28 mouse cellular contexts compared by ENCODE assay signal in the genomic region with DNA sequence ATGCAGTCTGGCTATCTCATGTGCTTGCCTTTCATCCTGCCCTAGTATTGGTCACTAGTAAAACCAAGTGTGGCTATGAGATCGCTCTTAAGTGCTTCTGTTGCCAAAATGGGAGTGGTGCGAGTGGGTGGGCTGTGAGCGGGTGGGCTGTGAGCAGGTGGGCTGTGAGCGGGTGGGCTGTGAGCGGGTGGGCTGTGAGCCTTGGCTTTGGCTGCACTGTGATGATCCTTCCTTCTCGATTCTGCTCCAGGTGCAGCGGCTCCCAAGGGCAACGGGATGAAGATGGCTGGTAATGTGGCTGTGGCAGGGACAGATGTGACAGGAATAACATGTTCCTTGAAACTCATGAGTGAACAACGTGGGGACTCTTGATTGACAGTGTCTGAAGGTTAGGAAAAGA.
A peak's percentile ranks its signal among the peaks of the same experiment; 100 is the strongest.
DNase-seq lines count a peak whose midpoint lies in the region; ATAC-seq and TF ChIP-seq lines count a peak whose summit lies in the region.
"Had no signal": no experiment of that assay in that cellular context is flagged by ENCODE, and none has a peak within 500 bp of the region (broad histone marks: within the 10 kb centered on the region; RNA-seq: fewer than 3 reads in every experiment).

No protein-coding gene starts in this region.

- no peak overlapping the region for H3K4me2 ChIP-seq in hindbrain, postnatal 0 days (ENCODE audit: low read depth, low read length)
- no peak overlapping the region for H3K4me2 ChIP-seq in hindbrain, embryonic 12.5 days (replicated peaks)
- H3K4me2 ChIP-seq in forebrain, embryonic 14.5 days (ENCODE audit: low read length) = peak overlapping the region; percentile 35
- peak overlapping the region; percentile 52; the same call in 1 of the 2 replicates for H3K4me2 ChIP-seq in midbrain, embryonic 15.5 days
- no peak overlapping the region for H3K4me2 ChIP-seq in kidney, embryonic 16.5 days (replicated peaks; ENCODE audit: low read depth, low read length)
- H3K4me2 ChIP-seq: liver, embryonic 12.5 days had no signal

- no peak overlapping the region for H3K4me3 ChIP-seq in hindbrain, postnatal 0 days (ENCODE audit: low read length)
- H3K4me3 ChIP-seq in hindbrain, embryonic 12.5 days = no peak overlapping the region
- H3K4me3 ChIP-seq in forebrain, embryonic 10.5 days = no peak overlapping the region
- H3K4me3 ChIP-seq in forebrain, embryonic 14.5 days (ENCODE audit: low read depth, low read length) = no peak overlapping the region
- no peak overlapping the region for H3K4me3 ChIP-seq in midbrain, embryonic 15.5 days
- no peak overlapping the region for H3K4me3 ChIP-seq in kidney, embryonic 16.5 days (ENCODE audit: low read length)
- H3K4me3 ChIP-seq: embryonic facial prominence, embryonic 13.5 days; heart, adult 2 months; limb, embryonic 13.5 days; liver, embryonic 12.5 days; neural tube, embryonic 15.5 days; stomach, embryonic 15.5 days had no signal

- H3K4me1 ChIP-seq in hindbrain, postnatal 0 days (ENCODE audit: insufficient read depth, low read length) = peaks cover 11% of the 10 kb centered on the region
- H3K4me1 ChIP-seq in hindbrain, embryonic 12.5 days = peaks cover 16% of the 10 kb centered on the region
- H3K4me1 ChIP-seq in forebrain, embryonic 10.5 days = peaks cover 27% of the 10 kb centered on the region
- peaks cover 17% of the 10 kb centered on the region for H3K4me1 ChIP-seq in forebrain, embryonic 14.5 days (ENCODE audit: control insufficient read depth, insufficient read depth, low read length)
- peaks cover 24% of the 10 kb centered on the region for H3K4me1 ChIP-seq in midbrain, embryonic 15.5 days
- H3K4me1 ChIP-seq in kidney, embryonic 16.5 days (ENCODE audit: insufficient read depth, low read length) = peaks cover 13% of the 10 kb centered on the region; the same call in 1 of the 2 replicates
- H3K4me1 ChIP-seq: liver, embryonic 12.5 days had no signal

- H3K36me3 ChIP-seq in hindbrain, postnatal 0 days (ENCODE audit: insufficient read depth, low read length) = no peaks in the 10 kb centered on the region
- no peaks in the 10 kb centered on the region for H3K36me3 ChIP-seq in hindbrain, embryonic 12.5 days
- no peaks in the 10 kb centered on the region for H3K36me3 ChIP-seq in forebrain, embryonic 10.5 days (replicated peaks)
- H3K36me3 ChIP-seq in forebrain, embryonic 14.5 days (ENCODE audit: control insufficient read depth, insufficient read depth, low read length) = no peaks in the 10 kb centered on the region
- H3K36me3 ChIP-seq in midbrain, embryonic 15.5 days (replicated peaks) = no peaks in the 10 kb centered on the region
- no peaks in the 10 kb centered on the region for H3K36me3 ChIP-seq in kidney, embryonic 16.5 days (ENCODE audit: insufficient read depth, low read length)
- H3K36me3 ChIP-seq: embryonic facial prominence, embryonic 13.5 days; G1E; limb, embryonic 13.5 days; liver, embryonic 12.5 days; neural tube, embryonic 15.5 days; stomach, embryonic 15.5 days had no signal

- H3K27me3 ChIP-seq in hindbrain, postnatal 0 days (ENCODE audit: insufficient read depth, low read length) = no peaks in the 10 kb centered on the region
- H3K27me3 ChIP-seq in hindbrain, embryonic 12.5 days = no peaks in the 10 kb centered on the region
- no peaks in the 10 kb centered on the region for H3K27me3 ChIP-seq in forebrain, embryonic 10.5 days (ENCODE audit: poor library complexity, severe bottlenecking)
- H3K27me3 ChIP-seq in forebrain, embryonic 14.5 days (replicated peaks; ENCODE audit: control insufficient read depth, insufficient read depth, low read length) = no peaks in the 10 kb centered on the region
- no peaks in the 10 kb centered on the region for H3K27me3 ChIP-seq in midbrain, embryonic 15.5 days (replicated peaks)
- no peaks in the 10 kb centered on the region for H3K27me3 ChIP-seq in kidney, embryonic 16.5 days (ENCODE audit: insufficient read depth, low read length)
- H3K27me3 ChIP-seq: CH12.LX; embryonic facial prominence, embryonic 13.5 days; limb, embryonic 13.5 days; liver, embryonic 12.5 days; neural tube, embryonic 15.5 days; Patski; stomach, embryonic 15.5 days had no signal

- 78% methylated on average over 9 of the region's 9 CpGs for WGBS in hindbrain, postnatal 0 days
- 80% methylated on average over 9 of the region's 9 CpGs for WGBS in hindbrain, embryonic 12.5 days
- WGBS in forebrain, embryonic 10.5 days = 92% methylated on average over 9 of the region's 9 CpGs
- WGBS in forebrain, embryonic 14.5 days = 65% methylated on average over 9 of the region's 9 CpGs
- 74% methylated on average over 9 of the region's 9 CpGs for WGBS in midbrain, embryonic 15.5 days
- 87% methylated on average over 9 of the region's 9 CpGs for WGBS in kidney, embryonic 16.5 days

- no peak overlapping the region for H3K9ac ChIP-seq in hindbrain, postnatal 0 days (replicated peaks; ENCODE audit: low read length)
- H3K9ac ChIP-seq in hindbrain, embryonic 12.5 days = no peak overlapping the region
- no peak overlapping the region for H3K9ac ChIP-seq in forebrain, embryonic 14.5 days (ENCODE audit: low read length)
- H3K9ac ChIP-seq in midbrain, embryonic 15.5 days = no peak overlapping the region
- H3K9ac ChIP-seq in kidney, embryonic 16.5 days (replicated peaks; ENCODE audit: low read length) = no peak overlapping the region
- H3K9ac ChIP-seq: embryonic facial prominence, embryonic 13.5 days; limb, embryonic 13.5 days; liver, embryonic 12.5 days; neural tube, embryonic 15.5 days; stomach, embryonic 15.5 days had no signal

- DNase-seq in hindbrain, postnatal 0 days (ENCODE audit: low spot score) = no peak
- DNase-seq in forebrain, embryonic 10.5 days (ENCODE audit: extremely low spot score, low spot score) = no peak
- DNase-seq in forebrain, embryonic 14.5 days (ENCODE audit: low spot score) = no peak
- no peak for DNase-seq in spleen, postnatal 14 days (ENCODE audit: low spot score in 2 of 2)
- DNase-seq: adrenal gland, adult 2 months; B cell, adult 2 months; cerebellum, adult 11-12 months; cerebellum, postnatal 10 days; gastrocnemius, postnatal 25 days; heart, adult 2 months; kidney, adult 18-20 months; kidney, postnatal 10 days; lung, adult 18-20 months; lung, postnatal 10 days; right cerebral cortex, adult 18-20 months; right cerebral cortex, postnatal 4 days; thymus, postnatal 36 days had no signal

- no peak for TF ChIP-seq CTCF in hindbrain, postnatal 0 days (IDR thresholded peaks at IDR 0.05; ENCODE audit: low read depth)

- no peak overlapping the region for H3K27ac ChIP-seq in hindbrain, postnatal 0 days
- H3K27ac ChIP-seq in hindbrain, embryonic 12.5 days = no peak overlapping the region
- H3K27ac ChIP-seq in forebrain, embryonic 10.5 days = 0 out of 2 replicates have a peak overlapping the region, but pooled peaks have one; percentile 25
- H3K27ac ChIP-seq in forebrain, embryonic 14.5 days (ENCODE audit: low read depth, low read length) = no peak overlapping the region
- no peak overlapping the region for H3K27ac ChIP-seq in midbrain, embryonic 15.5 days
- no peak overlapping the region for H3K27ac ChIP-seq in kidney, embryonic 16.5 days (ENCODE audit: low read length)
- H3K27ac ChIP-seq: embryonic facial prominence, embryonic 13.5 days; heart, adult 2 months; limb, embryonic 13.5 days; liver, embryonic 12.5 days; neural tube, embryonic 15.5 days; stomach, embryonic 15.5 days had no signal

- H3K9me3 ChIP-seq in hindbrain, postnatal 0 days (ENCODE audit: low read length) = no peaks in the 10 kb centered on the region
- H3K9me3 ChIP-seq in hindbrain, embryonic 12.5 days (replicated peaks) = no peaks in the 10 kb centered on the region
- H3K9me3 ChIP-seq in forebrain, embryonic 10.5 days = no peaks in the 10 kb centered on the region
- H3K9me3 ChIP-seq in forebrain, embryonic 14.5 days (replicated peaks; ENCODE audit: control insufficient read depth, low read length) = no peaks in the 10 kb centered on the region
- no peaks in the 10 kb centered on the region for H3K9me3 ChIP-seq in midbrain, embryonic 15.5 days
- no peaks in the 10 kb centered on the region for H3K9me3 ChIP-seq in kidney, embryonic 16.5 days (ENCODE audit: low read length)
- H3K9me3 ChIP-seq: embryonic facial prominence, embryonic 13.5 days; limb, embryonic 13.5 days; liver, embryonic 12.5 days; neural tube, embryonic 15.5 days; stomach, embryonic 15.5 days had no signal

- ATAC-seq in hindbrain, postnatal 0 days = 0 out of 2 replicates have a peak, but pooled peaks have one; percentile 31
- no peak for ATAC-seq in hindbrain, embryonic 12.5 days (ENCODE audit: low FRiP score)
- ATAC-seq in forebrain, embryonic 14.5 days = peak; percentile 28
- ATAC-seq in midbrain, embryonic 15.5 days (replicated peaks) = peak; percentile 24; the same call in 1 of the 2 replicates
- ATAC-seq in kidney, embryonic 16.5 days (ENCODE audit: low FRiP score, low TSS enrichment) = no peak
- ATAC-seq: liver, embryonic 12.5 days; Patski had no signal

Comparison
In these comparisons a context has a peak if more than half of its experiments do, and no peak if none do; other contexts are left out.
1. ATAC-seq: peak in hindbrain, postnatal 0 days (single experiment), forebrain, embryonic 14.5 days (single experiment) and midbrain, embryonic 15.5 days (single experiment); none in hindbrain, embryonic 12.5 days (single experiment) and kidney, embryonic 16.5 days (single experiment).
2. H3K4me2 ChIP-seq: peak in forebrain, embryonic 14.5 days (single experiment) and midbrain, embryonic 15.5 days (single experiment); none in hindbrain, postnatal 0 days (single experiment), hindbrain, embryonic 12.5 days (single experiment) and kidney, embryonic 16.5 days (single experiment).